Mouse (Mus musculus): ENCODE results near the gene St7.

DNA sequence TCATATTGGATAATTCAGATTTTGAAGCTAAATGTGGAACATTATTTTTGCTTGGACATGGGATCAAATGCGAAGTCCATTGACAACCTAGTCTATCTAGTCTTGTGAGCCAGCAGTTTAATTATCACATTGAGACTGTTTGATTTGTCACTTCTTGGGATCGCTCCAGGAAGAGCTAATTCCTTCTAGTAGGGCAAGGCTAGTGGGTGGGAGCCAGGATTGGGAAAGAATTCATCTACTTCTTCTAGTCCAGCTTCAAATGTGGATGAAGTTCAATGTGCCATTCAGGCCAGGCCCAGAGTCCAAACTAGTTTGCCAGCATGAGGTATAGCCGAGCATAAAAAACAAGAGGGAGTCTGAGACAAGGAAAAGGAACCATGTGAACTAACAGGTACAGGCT lies 100.7 kb downstream of the St7 start:
- TF ChIP-seq CTCF (IDR thresholded peaks at IDR 0.05; ENCODE audit: low read depth) = no peak
- TF ChIP-seq EP300 (IDR thresholded peaks at IDR 0.05; ENCODE audit: low read depth) = no peak

Data from heart, postnatal 0 days (tissue).